Mouse (Mus musculus): Measurements from ENCODE around the gene Smurf1.

The Smurf1 gene

GRCm38 (mm10) chr5:144965639-144966351, at the start of gene Smurf1:
Smurf1 (minus strand) TSS chr5:144965847.
- peak; percentile 75 for DNase-seq (ENCODE audit: low spot score)

- DNase-seq (ENCODE audit: low spot score), result no peak
Observed at GRCm38 (mm10) chr5:145014278-145014677, 48.6 kb upstream of the Smurf1 start.

GRCm38 (mm10) chr5:145008878-145009659, 43.4 kb upstream of the Smurf1 start:
- DNase-seq (ENCODE audit: low spot score), result no peak

- no peak for DNase-seq (ENCODE audit: low spot score)
Observed at GRCm38 (mm10) chr5:145005596-145005995, 39.9 kb upstream of the Smurf1 start.

- no peak for DNase-seq (ENCODE audit: low spot score)
Observed at GRCm38 (mm10) chr5:145004495-145004894, 38.8 kb upstream of the Smurf1 start.

GRCm38 (mm10) chr5:145003362-145003761, 37.7 kb upstream of the Smurf1 start:
- no peak for DNase-seq (ENCODE audit: low spot score)

GRCm38 (mm10) chr5:144998491-144998890, 32.8 kb upstream of the Smurf1 start:
- DNase-seq (ENCODE audit: low spot score), result no peak

- no peak for DNase-seq (ENCODE audit: low spot score)
Observed at GRCm38 (mm10) chr5:144990481-144990880, 24.8 kb upstream of the Smurf1 start.

- no peak for DNase-seq (ENCODE audit: low spot score)
Observed at GRCm38 (mm10) chr5:144990051-144990450, 24.4 kb upstream of the Smurf1 start.

GRCm38 (mm10) chr5:144989061-144989405, 23.4 kb upstream of the Smurf1 start:
- no peak for DNase-seq (ENCODE audit: low spot score)

GRCm38 (mm10) chr5:144988340-144989060, 22.9 kb upstream of the Smurf1 start:
- DNase-seq (ENCODE audit: low spot score), result peak; percentile 40

- DNase-seq (ENCODE audit: low spot score), result no peak
Observed at GRCm38 (mm10) chr5:144987561-144987960, 21.9 kb upstream of the Smurf1 start.

GRCm38 (mm10) chr5:144984839-144985238, 19.2 kb upstream of the Smurf1 start:
- no peak for DNase-seq (ENCODE audit: low spot score)

- no peak for DNase-seq (ENCODE audit: low spot score)
Observed at GRCm38 (mm10) chr5:144983227-144983626, 17.6 kb upstream of the Smurf1 start.

GRCm38 (mm10) chr5:144979110-144979509, 13.5 kb upstream of the Smurf1 start:
- DNase-seq (ENCODE audit: low spot score), result no peak

- DNase-seq (ENCODE audit: low spot score), result no peak
Observed at GRCm38 (mm10) chr5:144978533-144979107, 13.0 kb upstream of the Smurf1 start.

GRCm38 (mm10) chr5:144971266-144971665, 5.6 kb upstream of the Smurf1 start:
- no peak for DNase-seq (ENCODE audit: low spot score)

GRCm38 (mm10) chr5:144964872-144965638, 592 bp downstream of the Smurf1 start:
- DNase-seq (ENCODE audit: low spot score), result peak; percentile 80

GRCm38 (mm10) chr5:144964465-144964864, 1.2 kb downstream of the Smurf1 start:
- DNase-seq (ENCODE audit: low spot score), result no peak

GRCm38 (mm10) chr5:144963817-144964261, 1.8 kb downstream of the Smurf1 start:
- peak; percentile 66 for DNase-seq (ENCODE audit: low spot score)

- DNase-seq (ENCODE audit: low spot score), result no peak
Observed at GRCm38 (mm10) chr5:144963401-144963800, 2.2 kb downstream of the Smurf1 start.

- no peak for DNase-seq (ENCODE audit: low spot score)
Observed at GRCm38 (mm10) chr5:144958271-144958670, 7.4 kb downstream of the Smurf1 start.
